Mouse (Mus musculus) ES-Bruce4 (cell line): ENCODE results near the gene Tial1. TPM values are rescaled to one million over a fixed set of nuclear protein-coding genes. Genes with fewer than 3 reads are reported as not detected.

Experiments
- H3K27ac ChIP-seq: 2 replicates; pipeline ENCODE4 v1.5.1; 2012; ENCODE audit warnings: low read length, inconsistent platforms; ENCODE audit not compliant: insufficient read depth
- H3K27me3 ChIP-seq: 2 replicates; pipeline ENCODE4 v1.6.1; 2012; ENCODE audit warnings: mild to moderate bottlenecking, low read length, inconsistent platforms; ENCODE audit not compliant: control insufficient read depth, poor library complexity, insufficient read depth, severe bottlenecking
- H3K36me3 ChIP-seq: 2 replicates; pipeline ENCODE4 v1.6.1; 2012; ENCODE audit warnings: inconsistent platforms, mild to moderate bottlenecking, low read length, moderate library complexity; ENCODE audit not compliant: control insufficient read depth, poor library complexity, insufficient read depth, severe bottlenecking
- H3K4me1 ChIP-seq: one replicate; pipeline ENCODE4 v1.8.1; 2011; ENCODE audit warnings: low read length; ENCODE audit not compliant: control insufficient read depth, insufficient read depth
- H3K4me3 ChIP-seq: 2 replicates; pipeline ENCODE4 v1.5.1; 2011; ENCODE audit warnings: low read depth, mild to moderate bottlenecking, low read length
- H3K9ac ChIP-seq: 2 replicates; pipeline ENCODE4 v1.6.1; 2012; ENCODE audit warnings: low read depth, mild to moderate bottlenecking, inconsistent platforms; ENCODE audit not compliant: poor library complexity, severe bottlenecking
- H3K9me3 ChIP-seq: replicated peaks from 2 replicates; pipeline ENCODE4 v1.6.1; 2012; ENCODE audit warnings: mild to moderate bottlenecking, low read length, inconsistent platforms; ENCODE audit not compliant: control insufficient read depth, poor library complexity, insufficient read depth, severe bottlenecking
- CTCF ChIP-seq: IDR thresholded peaks from one replicate; pipeline ENCODE4 v1.8.1; 2011; ENCODE audit warnings: low read depth, low read length
- EP300 ChIP-seq: IDR thresholded peaks from 2 replicates; pipeline ENCODE4 v1.6.1; 2011; ENCODE audit warnings: low read depth, low read length; ENCODE audit not compliant: insufficient read depth
- POLR2A ChIP-seq: IDR thresholded peaks from one replicate; pipeline ENCODE4 v1.8.1; 2011; ENCODE audit warnings: low read length; ENCODE audit not compliant: insufficient read depth
- polyA plus RNA-seq: library from polyadenylated mRNA; stranded (reverse); fragments of >200 nt; gene quantifications from 2 replicates; pipeline ENCODE4 v1.2.4, GENCODE M21; 2011; ENCODE audit warnings: low read depth; ENCODE audit not compliant: missing spikeins, insufficient read depth, insufficient read length

Gene Tial1
- polyA plus RNA-seq, 1 experiment = 152 TPM

- H3K36me3 ChIP-seq = no peaks in the 10 kb centered on the region
- H3K4me1 ChIP-seq = no peaks in the 10 kb centered on the region
- H3K4me3 ChIP-seq = no peak overlapping the region
- H3K27me3 ChIP-seq = no peaks in the 10 kb centered on the region
- H3K9ac ChIP-seq = no peak overlapping the region
- no peak overlapping the region for H3K27ac ChIP-seq
- H3K9me3 ChIP-seq = no peaks in the 10 kb centered on the region
- TF ChIP-seq EP300 = no peak
- TF ChIP-seq POLR2A = no peak
- no peak for TF ChIP-seq CTCF
Measured at GRCm38 (mm10) chr7:128391267-128392057, 70.1 kb downstream of the Tial1 start.

Other genes starting within 250 kb of the Tial1 start
- gene Armc5, start 224.4 kb downstream of the Tial1 start, polyA plus RNA-seq = 3.0 and 3.4 TPM in 2 replicates
- gene 9130023H24Rik, start 223.7 kb downstream of the Tial1 start, polyA plus RNA-seq = 1.3 and 1.5 TPM in 2 replicates
- 6.0 and 9.2 TPM in 2 replicates for gene Tgfb1i1, start 214.9 kb downstream of the Tial1 start, polyA plus RNA-seq
- not detected in 2 replicates for gene Slc5a2, start 196.1 kb downstream of the Tial1 start, polyA plus RNA-seq
- gene BC017158, start 163.5 kb downstream of the Tial1 start, polyA plus RNA-seq = 7.5 and 9.3 TPM in 2 replicates
- gene Rgs10, start 43.0 kb downstream of the Tial1 start, polyA plus RNA-seq = 6.0 and 6.3 TPM in 2 replicates
- 28.4 and 30.2 TPM in 2 replicates for gene Bag3, start 61.9 kb upstream of the Tial1 start, polyA plus RNA-seq
- gene Inpp5f, start 149.6 kb upstream of the Tial1 start, polyA plus RNA-seq = 36.4 and 40.6 TPM in 2 replicates